In the genomic region with DNA sequence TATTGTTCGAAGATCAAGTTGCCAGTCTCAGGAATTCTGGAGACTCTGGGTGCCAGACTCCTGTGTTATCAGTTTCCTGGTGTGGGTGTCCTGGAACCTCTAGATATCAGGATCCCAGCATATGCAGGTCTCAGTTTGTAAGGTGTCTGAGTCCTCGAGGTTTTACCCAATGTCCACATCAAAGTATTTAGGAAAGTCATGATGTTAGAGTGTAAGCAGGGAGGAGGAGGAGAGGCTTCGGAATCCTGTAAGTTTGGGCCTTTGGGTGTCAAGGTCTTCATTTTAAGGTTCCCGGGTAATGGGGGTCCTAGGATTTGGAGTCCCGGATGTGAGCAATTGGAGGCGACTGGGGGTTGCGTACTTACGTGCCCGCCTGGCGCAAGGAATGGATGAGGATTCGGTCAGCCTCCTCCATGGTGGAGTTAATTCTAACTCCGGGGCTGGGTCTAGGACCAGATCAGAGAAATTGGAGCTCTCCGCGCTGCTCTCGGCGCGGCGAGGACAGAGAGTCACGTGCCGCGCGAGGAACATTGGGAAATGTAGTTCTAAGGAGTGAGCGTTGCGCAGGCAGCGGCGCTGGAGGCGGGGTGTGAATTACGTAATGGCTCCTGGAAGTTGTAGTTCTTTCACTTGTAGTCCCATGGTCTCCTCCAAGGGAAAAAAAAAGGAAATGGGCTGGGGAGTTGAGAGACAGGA, we compare ENCODE assay signal across 8 mouse cellular contexts. TPM values are rescaled to one million over a fixed set of nuclear protein-coding genes. Genes with fewer than 3 reads are reported as not detected.
A peak's percentile ranks its signal among the peaks of the same experiment; 100 is the strongest.
DNase-seq lines count a peak whose midpoint lies in the region; ATAC-seq and TF ChIP-seq lines count a peak whose summit lies in the region.

A gene (minus strand): TSS at position 639 of the 696 bp plus-strand sequence.

- no peak for TF ChIP-seq EP300 in MEL (IDR thresholded peaks at IDR 0.05; ENCODE audit: low read depth in 1 of 2, low read length in 2 of 2)

- H3K27me3 ChIP-seq in MEL (ENCODE audit: control insufficient read depth in 1 of 2, insufficient read depth in 2 of 2, low read length in 2 of 2), result peaks cover 0 to 2% of the 10 kb centered on the region in 2 experiments; a peak in 1 of 4 replicates
- no peaks in the 10 kb centered on the region for H3K27me3 ChIP-seq in cerebellum, adult 2 months (ENCODE audit: control insufficient read depth, insufficient read depth, low read length)
- H3K27me3 ChIP-seq in lung, embryonic 16.5 days (ENCODE audit: control insufficient read depth, insufficient read depth, low read depth, low read length), result no peaks in the 10 kb centered on the region

- peak within 1 kb of the TSS; percentile 76 for H3K9ac ChIP-seq in MEL (ENCODE audit: control insufficient read depth, low read depth, low read length, poor library complexity, severe bottlenecking)
- peak within 1 kb of the TSS; percentile 54 for H3K9ac ChIP-seq in lung, embryonic 16.5 days (ENCODE audit: low read length)

- H3K27ac ChIP-seq in MEL (ENCODE audit: control insufficient read depth, low read depth, low read length), result peak within 1 kb of the TSS; percentile 20
- peak within 1 kb of the TSS; percentile 32; the same call in 1 of the 2 replicates for H3K27ac ChIP-seq in cerebellum, adult 2 months (ENCODE audit: insufficient read depth, low read length)
- 0 out of 2 replicates have a peak within 1 kb of the TSS, but pooled peaks have one; percentile 18 for H3K27ac ChIP-seq in lung, embryonic 16.5 days (ENCODE audit: low read length)

- peaks cover 0 to 5% of the 10 kb centered on the region in 2 experiments; a peak in 3 of 4 replicates for H3K36me3 ChIP-seq in MEL (ENCODE audit: control insufficient read depth in 1 of 2, insufficient read depth in 2 of 2, low read length in 2 of 2)
- H3K36me3 ChIP-seq in lung, embryonic 16.5 days (ENCODE audit: control insufficient read depth, insufficient read depth, low read length), result no peaks in the 10 kb centered on the region

- no peaks in the 10 kb centered on the region for H3K9me3 ChIP-seq in MEL (replicated peaks; ENCODE audit: insufficient read depth, low read length)
- H3K9me3 ChIP-seq in lung, embryonic 16.5 days (ENCODE audit: control insufficient read depth, low read length), result no peaks in the 10 kb centered on the region

- peak within 1 kb of the TSS; percentile 49 to 66 for H3K4me3 ChIP-seq in MEL (ENCODE audit: control insufficient read depth in 1 of 2, insufficient read depth in 1 of 2, low read depth in 2 of 2, low read length in 2 of 2)
- peak within 1 kb of the TSS; percentile 76 for H3K4me3 ChIP-seq in cerebellum, adult 2 months (replicated peaks; ENCODE audit: insufficient read depth, low read depth, low read length)
- H3K4me3 ChIP-seq in lung, embryonic 16.5 days (ENCODE audit: low read length), result peak within 1 kb of the TSS; percentile 50

- peaks cover 5% of the 10 kb centered on the region; the same call in 1 of the 2 replicates for H3K79me2 ChIP-seq in MEL (ENCODE audit: control insufficient read depth, insufficient read depth, low read length, poor library complexity)

- no peak for TF ChIP-seq CTCF in MEL (IDR thresholded peaks at IDR 0.05 in 2 of 3, conservative IDR thresholded peaks at IDR 0.05 in 1 of 3; ENCODE audit: control insufficient read depth in 1 of 3, insufficient read depth in 1 of 3, low read depth in 2 of 3, low read length in 3 of 3, poor library complexity in 1 of 3, severe bottlenecking in 1 of 3)
- no peak for TF ChIP-seq CTCF in cerebellum, adult 2 months (IDR thresholded peaks at IDR 0.05; ENCODE audit: borderline replicate concordance, insufficient read depth, low read depth, low read length)

- TF ChIP-seq POLR2A in MEL (IDR thresholded peaks at IDR 0.05; ENCODE audit: control insufficient read depth in 1 of 2, insufficient read depth in 1 of 2, low read depth in 1 of 2, low read length in 2 of 2, poor library complexity in 1 of 2), result peak in 1 of 2 experiments; percentile 75; a peak in 2 of 4 replicates
- TF ChIP-seq POLR2A in cerebellum, adult 2 months (IDR thresholded peaks at IDR 0.05; ENCODE audit: borderline replicate concordance, insufficient read depth, low read length), result peak; percentile 50; the same call in 1 of the 2 replicates

- WGBS in cerebellum, adult 2 months, result 8% methylated on average over 28 of the region's 28 CpGs
- WGBS in lung, embryonic 16.5 days, result 17% methylated on average over 28 of the region's 28 CpGs

- ATAC-seq in hematopoietic stem cell, adult 5-6 weeks (replicated peaks in 1 of 2; ENCODE audit: insufficient read depth in 1 of 2, low FRiP score in 2 of 2, low TSS enrichment in 1 of 2, low read depth in 1 of 2, poor library complexity in 2 of 2, severe bottlenecking in 2 of 2), result peak; percentile 96 to 97
- peak; percentile 95 for ATAC-seq in lung, embryonic 16.5 days (ENCODE audit: low read depth)

- peak within 1 kb of the TSS; percentile 59 for H3K4me2 ChIP-seq in lung, embryonic 16.5 days (ENCODE audit: low read depth, low read length)

- no peak for TF ChIP-seq RAD21 in MEL (IDR thresholded peaks at IDR 0.05; ENCODE audit: low read depth, low read length)

- DNase-seq in MEL (ENCODE audit: low read depth, low spot score), result peak; percentile 96
- DNase-seq in cerebellum, adult 2 months, result peak; percentile 80 to 89
- DNase-seq in forelimb bud, embryonic 11.5 days (ENCODE audit: low read depth, low spot score), result peak; percentile 80
- DNase-seq in layer of hippocampus, adult 9-10 months (ENCODE audit: low spot score), result peak; percentile 51
- DNase-seq in ovary, postnatal 10 days (ENCODE audit: low spot score), result peak; percentile 33
- peak; percentile 56 to 63 for DNase-seq in thymus, postnatal 10 days (ENCODE audit: low spot score in 2 of 2)

- peaks cover 0 to 12% of the 10 kb centered on the region in 2 experiments; a peak in 2 of 4 replicates for H3K4me1 ChIP-seq in MEL (ENCODE audit: control insufficient read depth in 1 of 2, insufficient read depth in 2 of 2, low read length in 2 of 2)
- H3K4me1 ChIP-seq in cerebellum, adult 2 months (ENCODE audit: control insufficient read depth, insufficient read depth, low read length), result peaks cover 3% of the 10 kb centered on the region; the same call in 1 of the 2 replicates
- peaks cover 3% of the 10 kb centered on the region; the same call in 1 of the 2 replicates for H3K4me1 ChIP-seq in lung, embryonic 16.5 days (replicated peaks; ENCODE audit: control insufficient read depth, insufficient read depth, low read length)

TF ChIP-seq in MEL, 35 proteins besides CTCF, POLR2A, EP300 and RAD21 (continues in another document):
- 0 out of 2 replicates have a peak, but pooled peaks have one; percentile 55 for TF ChIP-seq TBP (IDR thresholded peaks at IDR 0.05; ENCODE audit: low read depth, low read length)
- TF ChIP-seq E2F4 (IDR thresholded peaks at IDR 0.05; ENCODE audit: borderline replicate concordance, low read depth, low read length), result no peak
- TF ChIP-seq MYC (IDR thresholded peaks at IDR 0.05; ENCODE audit: low read depth, low read length), result peak; percentile 72; the same call in 1 of the 2 replicates
- TF ChIP-seq KAT2A (conservative IDR thresholded peaks at IDR 0.05; ENCODE audit: low read depth, low read length), result peak; percentile 94
- TF ChIP-seq ZKSCAN1 (IDR thresholded peaks at IDR 0.05; ENCODE audit: low read depth, low read length), result no peak
- no peak for TF ChIP-seq TCF12 (IDR thresholded peaks at IDR 0.05; ENCODE audit: low read depth, low read length)
- TF ChIP-seq HCFC1 (IDR thresholded peaks at IDR 0.05; ENCODE audit: low read depth, low read length), result peak; percentile 100
- TF ChIP-seq CHD1 (IDR thresholded peaks at IDR 0.05; ENCODE audit: low read depth, low read length), result no peak
- peak; percentile 74 for TF ChIP-seq NRF1 (IDR thresholded peaks at IDR 0.05; ENCODE audit: insufficient read depth, low read depth, low read length, poor library complexity, severe bottlenecking)
- peak; percentile 59 for TF ChIP-seq TAL1 (IDR thresholded peaks at IDR 0.05; ENCODE audit: low read length)
- TF ChIP-seq BHLHE40 (IDR thresholded peaks at IDR 0.05; ENCODE audit: borderline replicate concordance, low read depth, low read length), result peak; percentile 96
- TF ChIP-seq USF1 (IDR thresholded peaks at IDR 0.05; ENCODE audit: low read depth, low read length), result peak; percentile 100
- no peak for TF ChIP-seq GABPA (IDR thresholded peaks at IDR 0.05; ENCODE audit: low read depth, low read length)
- TF ChIP-seq USF2 (IDR thresholded peaks at IDR 0.05; ENCODE audit: borderline replicate concordance in 1 of 2, insufficient read depth in 1 of 2, low read depth in 1 of 2, low read length in 2 of 2), result peak; percentile 82 to 94
- no peak for TF ChIP-seq POLR2AphosphoS5 (IDR thresholded peaks at IDR 0.05; ENCODE audit: borderline replicate concordance, low read depth, low read length)
- TF ChIP-seq SIN3A (IDR thresholded peaks at IDR 0.05; ENCODE audit: low read length), result peak; percentile 92
- TF ChIP-seq ETS1 (IDR thresholded peaks at IDR 0.05; ENCODE audit: low read depth, low read length), result no peak
- TF ChIP-seq CHD2 (IDR thresholded peaks at IDR 0.05; ENCODE audit: low read length), result no peak
- TF ChIP-seq MAFK (IDR thresholded peaks at IDR 0.05; ENCODE audit: borderline replicate concordance, low read depth, low read length), result no peak
- no peak for TF ChIP-seq MYB (IDR thresholded peaks at IDR 0.05; ENCODE audit: low read depth, low read length)
- no peak for TF ChIP-seq MXI1 (IDR thresholded peaks at IDR 0.05; ENCODE audit: low read depth, low read length)
- TF ChIP-seq MAZ (IDR thresholded peaks at IDR 0.05; ENCODE audit: low read depth, low read length), result no peak
- no peak for TF ChIP-seq ZMIZ1 (IDR thresholded peaks at IDR 0.05; ENCODE audit: low read depth, low read length)
- peak; percentile 56 for TF ChIP-seq GATA1 (IDR thresholded peaks at IDR 0.05; ENCODE audit: low read depth, low read length)
- no peak for TF ChIP-seq MEF2A (IDR thresholded peaks at IDR 0.05; ENCODE audit: extremely low read depth, insufficient replicate concordance, low read depth, low read length, poor library complexity, severe bottlenecking)
- peak; percentile 96 for TF ChIP-seq MAX (IDR thresholded peaks at IDR 0.05; ENCODE audit: low read length)
- no peak for TF ChIP-seq ZC3H11A (IDR thresholded peaks at IDR 0.05; ENCODE audit: low read depth, low read length)
- no peak for TF ChIP-seq POLR2AphosphoS2 (IDR thresholded peaks at IDR 0.05; ENCODE audit: low read length)
- TF ChIP-seq UBTF (IDR thresholded peaks at IDR 0.05; ENCODE audit: borderline replicate concordance, insufficient read depth, low read depth, low read length), result no peak

RNA-seq across cellular contexts. Expression of the gene that starts here (rescaled TPM):
- total RNA-seq in MEL (2012; rRNA removed), result 36.1 and 37.8 TPM in 2 replicates
- 10 to 100 TPM in 1 of 2 experiments, not detected in 1; 37.9 TPM for polyA plus RNA-seq in MEL (2012; ENCODE audit: insufficient read depth in 1 of 2, insufficient read length in 2 of 2, low read depth in 1 of 2, low replicate concordance in 2 of 2, missing spikeins in 1 of 2)
- 31.7 and 33.4 TPM in 2 replicates for polyA plus RNA-seq in cerebellum, adult 2 months (2012; rRNA removed)
- total RNA-seq in hematopoietic stem cell, adult 5-6 weeks (2017), result 23.2 and 32.1 TPM in 2 replicates
- polyA plus RNA-seq in lung, embryonic 16.5 days (2015; fragmentation: Nextera tagmentation; extraction: Ambion mirVana), result 29.9 and 30.2 TPM in 2 replicates

Comparison
In these comparisons a context has a peak if more than half of its experiments do, and no peak if none do; other contexts are left out.
1. Peak in every context shown above with its lines: DNase-seq, ATAC-seq, H3K4me3 ChIP-seq and H3K27ac ChIP-seq.
2. DNase-seq: peak in every context shown above with its lines; median percentile 96 in MEL; 84 in cerebellum, adult 2 months; 80 in forelimb bud, embryonic 11.5 days; 60 in thymus, postnatal 10 days; 51 in layer of hippocampus, adult 9-10 months; 33 in ovary, postnatal 10 days.